Mouse (Mus musculus): ENCODE measurements around the gene Trmt5.

Gene Trmt5

GRCm38 (mm10) chr12:73269933-73270332 lies 16.6 kb downstream of the Trmt5 start:
- DNase-seq (ENCODE audit: low read depth, low spot score): no peak

GRCm38 (mm10) chr12:73269531-73269930 lies 17.0 kb downstream of the Trmt5 start:
- DNase-seq (ENCODE audit: low read depth, low spot score): no peak

GRCm38 (mm10) chr12:73268497-73268896 lies 18.0 kb downstream of the Trmt5 start:
- DNase-seq (ENCODE audit: low read depth, low spot score): no peak

GRCm38 (mm10) chr12:73266597-73266996 lies 19.9 kb downstream of the Trmt5 start:
- no peak for DNase-seq (ENCODE audit: low read depth, low spot score)

- DNase-seq (ENCODE audit: low read depth, low spot score): no peak
Observed at GRCm38 (mm10) chr12:73265381-73265978, 21.0 kb downstream of the Trmt5 start.

- no peak for DNase-seq (ENCODE audit: low read depth, low spot score)
Observed at GRCm38 (mm10) chr12:73260339-73260738, 26.2 kb downstream of the Trmt5 start.

- DNase-seq (ENCODE audit: low read depth, low spot score): no peak
Observed at GRCm38 (mm10) chr12:73259269-73259668, 27.2 kb downstream of the Trmt5 start.

- DNase-seq (ENCODE audit: low read depth, low spot score): no peak
Observed at GRCm38 (mm10) chr12:73255006-73255405, 31.5 kb downstream of the Trmt5 start.

- no peak for DNase-seq (ENCODE audit: low read depth, low spot score)
Observed at GRCm38 (mm10) chr12:73245687-73246086, 40.8 kb downstream of the Trmt5 start.

GRCm38 (mm10) chr12:73241960-73242359 lies 44.5 kb downstream of the Trmt5 start:
- DNase-seq (ENCODE audit: low read depth, low spot score): peak; percentile 24

GRCm38 (mm10) chr12:73232586-73232985 lies 53.9 kb downstream of the Trmt5 start:
- DNase-seq (ENCODE audit: low read depth, low spot score): no peak

- DNase-seq (ENCODE audit: low read depth, low spot score): no peak
Observed at GRCm38 (mm10) chr12:73231552-73231951, 55.0 kb downstream of the Trmt5 start.

- no peak for DNase-seq (ENCODE audit: low read depth, low spot score)
Observed at GRCm38 (mm10) chr12:73230196-73230595, 56.3 kb downstream of the Trmt5 start.
